Mouse (Mus musculus) T-helper 1 cell (primary cell): ENCODE results near the gene Ostc.

Experiments used
- in situ Hi-C: fragments of 300-600 bp; cut with MboI, MseI; formaldehyde crosslinking; loops from one replicate; pipeline ENCODE4 v1.15.1; 2025; ENCODE audit warnings: high pct_unique_total_duplicates

Gene Ostc

DNA sequence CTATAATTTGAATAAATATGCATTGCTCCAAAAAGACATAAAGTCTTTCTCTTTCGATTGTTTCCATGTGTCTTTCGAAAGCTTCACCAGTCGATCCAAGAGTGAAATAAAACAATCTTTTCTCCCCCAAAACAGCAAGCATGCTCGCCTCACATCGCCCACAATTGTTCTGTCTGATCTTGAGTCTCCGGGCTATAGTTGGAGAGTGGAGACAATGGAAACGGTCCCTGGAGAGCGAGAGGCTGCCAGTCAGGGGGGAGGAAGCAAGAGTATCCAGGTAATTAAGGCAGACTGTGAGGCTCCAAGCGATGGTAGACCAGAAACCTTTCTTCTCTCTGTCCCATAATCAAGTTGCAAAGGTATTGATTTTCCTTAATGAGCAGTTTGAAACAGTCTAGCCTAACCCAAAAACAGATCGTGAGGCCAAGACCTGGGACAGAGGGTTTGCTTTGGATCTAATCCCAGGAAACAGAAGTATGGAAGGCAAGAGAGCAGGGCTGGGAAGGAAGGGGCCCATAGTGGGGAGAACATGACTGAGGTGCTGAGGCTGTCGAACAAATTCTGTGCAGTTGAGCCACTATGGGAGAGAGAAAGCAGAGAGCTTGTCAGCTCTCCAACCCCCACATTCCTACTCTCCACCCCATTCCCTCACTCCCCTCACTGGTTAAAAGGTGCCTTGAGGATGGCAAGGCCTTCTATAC lies 63.0 kb downstream of the Ostc start:
- in situ Hi-C loops, result no loop called here
